Mouse (Mus musculus) hematopoietic multipotent progenitor cell, adult 10-12 weeks (in vitro differentiated cells): ENCODE measurements around the gene Ms4a4d. TPM values are rescaled to one million over a fixed set of nuclear protein-coding genes. Genes with fewer than 3 reads are reported as not detected.

Experiments used
- polyA plus RNA-seq: library from polyadenylated mRNA; stranded (reverse); fragments of >175 nt; gene quantifications from 2 replicates; pipeline ENCODE4 v1.2.3, GENCODE M21; 2012; ENCODE audit warnings: low replicate concordance

The Ms4a4d gene
- 0.22 TPM in 1 of 2 replicates, not detected in the other for polyA plus RNA-seq

DNA sequence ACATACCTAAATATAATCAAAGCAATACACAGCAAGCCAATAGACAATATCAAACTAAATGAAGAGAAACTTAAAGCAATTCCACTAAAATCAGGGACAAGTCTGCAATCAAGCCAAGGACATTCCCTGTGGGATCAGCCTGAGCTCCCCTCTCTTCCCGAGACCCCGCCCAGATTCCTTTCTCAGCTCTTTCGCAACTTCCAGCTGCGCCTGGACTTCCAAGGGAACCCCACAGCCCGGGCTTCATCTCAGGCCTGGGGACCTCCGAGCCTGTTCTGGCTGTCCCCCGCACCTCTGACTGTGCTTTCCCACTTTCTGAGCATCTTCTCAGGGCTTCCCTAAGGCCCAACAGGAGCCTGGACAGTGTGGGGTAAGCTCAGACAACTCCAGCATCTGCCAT lies at the start of gene Ms4a4d:
Gene Ms4a4d, plus strand, starts transcription at position 209 of the 400 bp plus-strand sequence.

DNA sequence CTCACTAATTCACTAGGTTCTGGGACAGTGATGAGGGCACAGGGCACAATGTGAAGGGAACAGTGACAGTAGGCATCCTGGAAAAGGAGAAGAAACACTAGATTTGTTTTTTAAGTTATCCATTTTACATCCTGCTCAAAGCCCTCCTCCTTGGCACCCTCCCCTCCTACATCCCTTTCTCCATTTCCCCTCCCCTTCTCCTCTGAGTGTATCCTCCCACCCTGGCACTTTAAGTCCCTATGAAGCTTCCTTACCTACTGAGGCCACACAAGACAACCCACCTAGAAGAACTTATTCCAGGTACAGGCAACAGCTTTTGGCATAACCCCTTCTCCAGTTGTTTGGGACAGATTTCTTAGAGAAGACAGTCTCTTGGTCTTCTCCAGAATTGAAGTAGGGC lies 20.4 kb upstream of the Ms4a4d start, which contains the start of gene Ms4a6b:
Gene Ms4a6b, plus strand, starts transcription at position 267 of the 400 bp plus-strand sequence.

DNA sequence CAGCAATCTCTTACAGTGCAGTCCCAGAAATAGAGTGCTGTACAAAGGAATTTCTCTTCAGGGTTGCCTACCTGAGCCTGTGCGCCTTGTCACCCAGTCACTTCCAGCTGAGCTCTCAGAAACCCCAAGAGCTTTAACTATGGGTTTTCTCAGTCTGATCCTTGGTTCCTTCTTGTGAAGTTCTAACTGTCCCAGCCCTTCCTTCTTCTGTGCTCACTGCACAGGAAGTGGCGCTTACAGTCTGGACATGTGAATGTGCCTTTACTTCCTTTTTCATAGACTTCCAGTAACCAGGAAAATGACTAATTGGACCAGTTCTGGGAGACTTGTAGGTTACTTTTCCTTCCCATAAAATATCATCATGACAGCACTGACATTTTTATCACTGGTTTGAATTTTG lies 68.0 kb downstream of the Ms4a4d start, which contains the start of gene Ms4a6d:
Gene Ms4a6d, minus strand, starts transcription at position 247 of the 400 bp plus-strand sequence.

Other genes with a start within 250 kb of the Ms4a4d start
- gene Ms4a14, start 222.3 kb upstream of the Ms4a4d start, polyA plus RNA-seq, result 0.03 and 0.04 TPM in 2 replicates
- gene Ms4a7, start 200.7 kb upstream of the Ms4a4d start, polyA plus RNA-seq, result 0.53 and 3.8 TPM in 2 replicates
- gene Ms4a4a, start 161.3 kb upstream of the Ms4a4d start, polyA plus RNA-seq, result 0.63 and 0.94 TPM in 2 replicates
- 2.2 and 13.7 TPM in 2 replicates for gene Ms4a4c, start 132.0 kb upstream of the Ms4a4d start, polyA plus RNA-seq
- gene Ms4a4b, start 93.2 kb upstream of the Ms4a4d start, polyA plus RNA-seq, result 75.3 and 75.9 TPM in 2 replicates
- 5.7 and 8.1 TPM in 2 replicates for gene Ms4a6c, start 67.4 kb upstream of the Ms4a4d start, polyA plus RNA-seq
- gene Gm8369, start 50.9 kb upstream of the Ms4a4d start, polyA plus RNA-seq, result 1.1 and 8.0 TPM in 2 replicates
- gene Ms4a6b, start 20.3 kb upstream of the Ms4a4d start, polyA plus RNA-seq, result 15.2 and 18.3 TPM in 2 replicates
- 2.6 and 2.9 TPM in 2 replicates for gene Ms4a6d, start 68.0 kb downstream of the Ms4a4d start, polyA plus RNA-seq
- gene Ms4a2, start 86.9 kb downstream of the Ms4a4d start, polyA plus RNA-seq, result 0.08 and 0.22 TPM in 2 replicates
- 0.11 TPM in 1 of 2 replicates, not detected in the other for gene Ms4a3, start 104.0 kb downstream of the Ms4a4d start, polyA plus RNA-seq
- gene Oosp2, start 123.8 kb downstream of the Ms4a4d start, polyA plus RNA-seq, result not detected in 2 replicates
- gene Oosp1, start 154.3 kb downstream of the Ms4a4d start, polyA plus RNA-seq, result 0.17 and 0.20 TPM in 2 replicates
- not detected in 2 replicates for gene Oosp3, start 160.3 kb downstream of the Ms4a4d start, polyA plus RNA-seq
- not detected in 2 replicates for gene Gif, start 210.8 kb downstream of the Ms4a4d start, polyA plus RNA-seq
- 0.78 and 12.6 TPM in 2 replicates for gene Mrpl16, start 233.6 kb downstream of the Ms4a4d start, polyA plus RNA-seq